Mouse (Mus musculus) CH12.LX (cell line): ENCODE measurements around the gene Lrch3.

Source experiments
- BHLHE40 ChIP-seq: IDR thresholded peaks from 2 replicates; pipeline ENCODE4 v1.6.1; 2011; ENCODE audit warnings: mild to moderate bottlenecking, low read depth, low read length, improper control_type of control experiment
- CHD1 ChIP-seq: IDR thresholded peaks from 2 replicates; pipeline ENCODE4 v1.6.1; 2012; ENCODE audit warnings: low read depth, low read length, improper control_type of control experiment, inconsistent platforms
- CTCF ChIP-seq, 2 experiments: IDR thresholded peaks in 1 of 2; conservative IDR thresholded peaks in 1 of 2; 2 replicates each; pipeline ENCODE4 v1.5.1; 2011 to 2012; ENCODE audit warnings: low read depth in 2 of 2, low read length in 2 of 2, improper control_type of control experiment in 1 of 2, inconsistent platforms in 1 of 2, mild to moderate bottlenecking in 1 of 2, moderate library complexity in 1 of 2
- E2F4 ChIP-seq: IDR thresholded peaks from 2 replicates; pipeline ENCODE4 v1.6.1; 2011; ENCODE audit warnings: low read depth, low read length, improper control_type of control experiment; ENCODE audit not compliant: insufficient replicate concordance
- EP300 ChIP-seq: IDR thresholded peaks from 2 replicates; pipeline ENCODE4 v1.6.1; 2011; ENCODE audit warnings: low read length, improper control_type of control experiment
- GABPA ChIP-seq: IDR thresholded peaks from 2 replicates; pipeline ENCODE4 v1.6.1; 2012; ENCODE audit warnings: low read depth, low read length, improper control_type of control experiment, inconsistent platforms; ENCODE audit not compliant: insufficient replicate concordance
- NELFE ChIP-seq: IDR thresholded peaks from 2 replicates; pipeline ENCODE4 v1.6.1; 2011; ENCODE audit warnings: low read depth, low read length, improper control_type of control experiment
- POLR2A ChIP-seq: IDR thresholded peaks from 2 replicates; pipeline ENCODE4 v1.6.1; 2011; ENCODE audit warnings: low read depth, mild to moderate bottlenecking, improper control_type of control experiment, low read length
- RAD21 ChIP-seq: IDR thresholded peaks from 2 replicates; pipeline ENCODE4 v1.6.1; 2011; ENCODE audit warnings: low read depth, mild to moderate bottlenecking, low read length, improper control_type of control experiment, moderate library complexity
- TBP ChIP-seq: conservative IDR thresholded peaks from 2 replicates; pipeline ENCODE4 v1.6.1; 2011; ENCODE audit warnings: low read depth, low read length, improper control_type of control experiment

- TF ChIP-seq CTCF (conservative IDR thresholded peaks at IDR 0.05 in 1 of 2, IDR thresholded peaks at IDR 0.05 in 1 of 2; ENCODE audit: low read depth in 2 of 2, low read length in 2 of 2) (no peak), GABPA (no peak), E2F4 (no peak), POLR2A (no peak), NELFE (no peak), EP300 (no peak), RAD21 (no peak), CHD1 (no peak), TBP (no peak), BHLHE40 (no peak)
Measured at GRCm38 (mm10) chr16:33042682-33043081, 128.8 kb downstream of the Lrch3 start.
